Mouse (Mus musculus): Measurements from ENCODE around the gene Numa1. TPM values are rescaled to one million over a fixed set of nuclear protein-coding genes. Genes with fewer than 3 reads are reported as not detected.
A peak's percentile ranks its signal among the peaks of the same experiment; 100 is the strongest.
"Not testable (repeated sequence)": the region's sequence is repeated elsewhere in the genome, so short reads cannot be mapped to it uniquely, and the experiment has no call there.

The Numa1 gene
- polyA plus RNA-seq, 1 experiment from 2014 or later, result 41.7 TPM

DNA sequence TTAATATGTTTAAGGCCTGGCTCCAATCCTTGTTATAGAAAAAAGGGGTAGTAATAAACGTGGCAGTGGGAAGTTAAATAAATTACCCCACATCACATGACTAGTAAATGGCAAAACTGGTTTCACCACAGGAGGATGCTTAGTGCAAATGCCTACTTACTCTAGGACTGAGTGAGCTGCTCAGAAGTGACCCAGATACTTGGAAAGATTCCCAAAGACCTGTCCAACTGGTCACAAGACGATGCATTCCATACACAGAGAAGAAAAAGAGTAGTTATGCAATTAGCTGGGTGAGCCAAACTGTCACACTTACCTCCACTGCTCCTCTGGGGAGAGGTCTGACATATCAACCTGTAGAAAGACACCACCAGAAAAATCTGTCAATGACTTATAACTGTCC is 108.4 kb downstream of the Numa1 start:
- Histone ChIP-seq H3K9me3 (no peaks in the 10 kb centered on the region), H3K4me1 (no peaks in the 10 kb centered on the region), H3K4me3 (no peak overlapping the region), H3K4me2 (no peak overlapping the region), H3K27ac (replicated peaks) (no peak overlapping the region), H3K27me3 (replicated peaks) (no peaks in the 10 kb centered on the region), H3K36me3 (peaks cover 50% of the 10 kb centered on the region), H3K9ac (no peak overlapping the region)
- 73% methylated on average over 2 of the region's 2 CpGs for WGBS
- ATAC-seq (ENCODE audit: extremely low read depth, insufficient number of reproducible peaks, low FRiP score, low TSS enrichment), result no peak

DNA sequence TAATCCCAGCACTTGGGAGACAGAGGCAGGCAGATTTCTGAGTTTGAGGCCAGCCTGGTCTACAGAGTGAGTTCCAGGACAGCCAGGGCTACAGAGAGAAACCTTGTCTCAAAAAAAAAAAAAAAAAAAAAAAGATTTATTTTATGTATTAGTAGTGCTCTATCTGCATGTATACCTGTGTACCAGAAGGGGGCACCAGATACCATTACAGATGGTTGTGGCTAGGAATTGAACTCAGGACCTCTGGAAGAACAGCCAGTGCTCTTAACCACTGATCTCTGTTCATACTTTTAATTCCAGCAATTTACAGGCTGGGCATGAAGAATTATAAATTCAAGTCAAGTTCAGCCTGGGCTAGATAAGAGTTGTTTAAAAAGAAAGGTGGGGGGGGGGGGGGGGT is 114.6 kb downstream of the Numa1 start:
- H3K27ac ChIP-seq (replicated peaks); H3K27me3 ChIP-seq (replicated peaks); H3K4me1 ChIP-seq; ATAC-seq (ENCODE audit: extremely low read depth, insufficient number of reproducible peaks, low FRiP score, low TSS enrichment); H3K4me3 ChIP-seq; H3K9ac ChIP-seq; H3K9me3 ChIP-seq; H3K4me2 ChIP-seq: not testable (repeated sequence)
- peaks cover 26% of the 10 kb centered on the region for H3K36me3 ChIP-seq

DNA sequence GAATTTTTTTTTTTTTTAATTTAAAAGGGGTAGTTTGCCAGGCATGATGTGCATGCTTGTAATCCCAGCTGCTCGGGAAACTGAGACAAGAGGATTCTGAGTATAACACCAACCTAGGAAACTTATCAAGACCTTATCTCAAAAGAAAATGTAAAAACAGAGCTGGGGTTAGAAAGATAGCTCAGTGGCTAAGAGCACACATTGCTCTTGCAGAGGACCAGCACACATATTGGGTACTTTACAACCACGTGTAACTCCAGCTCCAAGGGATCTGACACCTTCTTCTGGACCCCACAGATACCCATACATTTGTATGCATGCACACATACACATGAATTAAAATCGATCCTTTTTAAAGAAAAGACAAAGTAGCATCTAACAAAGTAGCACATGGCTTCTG is 127.4 kb downstream of the Numa1 start:
- no peak overlapping the region for H3K9ac ChIP-seq
- ATAC-seq (ENCODE audit: extremely low read depth, insufficient number of reproducible peaks, low FRiP score, low TSS enrichment), result no peak
- WGBS, result 71% methylated on average over 3 of the region's 3 CpGs

DNA sequence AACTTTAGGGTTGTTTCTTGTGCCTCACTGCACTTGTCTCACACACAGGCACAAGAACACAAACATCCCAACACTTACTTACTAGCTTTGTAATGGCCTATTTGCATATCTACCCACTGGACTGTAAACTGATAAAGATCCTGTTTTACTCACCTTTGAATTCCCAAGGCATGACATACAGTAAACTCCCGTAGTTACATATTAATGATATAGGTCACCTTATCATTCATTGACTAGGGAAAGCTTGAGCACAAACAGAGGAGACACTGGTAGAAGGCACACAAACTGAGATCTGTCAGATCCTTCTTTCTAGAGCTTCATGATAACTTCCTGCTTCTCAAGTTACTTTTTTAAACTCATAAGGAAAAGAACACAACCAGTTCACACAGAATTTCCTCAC is 128.3 kb downstream of the Numa1 start:
- Histone ChIP-seq H3K4me3 (no peak overlapping the region), H3K36me3 (peaks cover 28% of the 10 kb centered on the region), H3K9ac (no peak overlapping the region), H3K27me3 (replicated peaks) (no peaks in the 10 kb centered on the region), H3K4me2 (no peak overlapping the region), H3K27ac (replicated peaks) (no peak overlapping the region), H3K4me1 (peaks cover 42% of the 10 kb centered on the region), H3K9me3 (no peaks in the 10 kb centered on the region)
- ATAC-seq (ENCODE audit: extremely low read depth, insufficient number of reproducible peaks, low FRiP score, low TSS enrichment), result no peak
- 67% methylated on average over 1 of the region's 1 CpGs for WGBS

More for the DNA sequence above, 127.4 kb downstream of the Numa1 start:
- peaks cover 34% of the 10 kb centered on the region for H3K36me3 ChIP-seq
- H3K4me2 ChIP-seq, result no peak overlapping the region
- H3K9me3 ChIP-seq, result no peaks in the 10 kb centered on the region
- peaks cover 39% of the 10 kb centered on the region for H3K4me1 ChIP-seq
- no peak overlapping the region for H3K4me3 ChIP-seq
- no peak overlapping the region for H3K27ac ChIP-seq (replicated peaks)
- no peaks in the 10 kb centered on the region for H3K27me3 ChIP-seq (replicated peaks)

DNA sequence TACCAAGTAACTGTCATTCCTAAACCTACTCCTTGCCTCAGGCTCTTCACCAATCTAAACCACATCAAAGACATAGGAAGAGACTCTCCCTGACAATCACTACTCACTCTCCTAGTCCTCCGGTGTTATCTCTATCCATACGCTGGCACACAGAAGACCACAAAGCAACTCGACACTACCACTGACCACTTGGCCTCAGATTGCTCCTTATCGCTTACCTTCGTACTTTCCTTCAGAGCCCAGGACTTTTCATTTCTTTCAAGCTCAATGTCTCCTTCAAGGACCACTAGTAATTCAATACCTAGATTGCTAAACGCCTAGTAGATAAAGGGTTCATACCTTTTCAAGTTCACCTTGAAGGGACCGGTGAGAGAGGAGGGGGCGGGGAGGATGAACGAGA is 130.0 kb downstream of the Numa1 start:
- no peak overlapping the region for H3K27ac ChIP-seq (replicated peaks)
- H3K4me1 ChIP-seq, result peaks cover 32% of the 10 kb centered on the region
- H3K9ac ChIP-seq, result peak overlapping the region; percentile 87
- ATAC-seq (ENCODE audit: extremely low read depth, insufficient number of reproducible peaks, low FRiP score, low TSS enrichment), result no peak
- WGBS, result 39% methylated on average over 9 of the region's 9 CpGs
- no peaks in the 10 kb centered on the region for H3K9me3 ChIP-seq
- H3K36me3 ChIP-seq, result peaks cover 31% of the 10 kb centered on the region
- peak overlapping the region; percentile 86 for H3K4me2 ChIP-seq
- H3K4me3 ChIP-seq, result peak overlapping the region; percentile 86
- no peaks in the 10 kb centered on the region for H3K27me3 ChIP-seq (replicated peaks)

Other genes starting within 250 kb of the Numa1 start
- 0.11 and 0.32 TPM in 2 replicates for gene Phox2a, start 115.8 kb upstream of the Numa1 start, polyA plus RNA-seq (2015; fragmentation: Nextera tagmentation; extraction: Ambion mirVana)
- 44.9 and 56.3 TPM in 2 replicates for gene Inppl1, start 95.9 kb upstream of the Numa1 start, polyA plus RNA-seq (2015; fragmentation: Nextera tagmentation; extraction: Ambion mirVana)
- 1.6 and 1.8 TPM in 2 replicates for gene Folr2, start 76.9 kb upstream of the Numa1 start, polyA plus RNA-seq (2015; fragmentation: Nextera tagmentation; extraction: Ambion mirVana)
- 61.7 and 64.4 TPM in 2 replicates for gene Anapc15, start 70.4 kb upstream of the Numa1 start, polyA plus RNA-seq (2015; fragmentation: Nextera tagmentation; extraction: Ambion mirVana)
- gene Folr1, start 63.3 kb upstream of the Numa1 start, polyA plus RNA-seq (2015; fragmentation: Nextera tagmentation; extraction: Ambion mirVana), result 4.7 and 6.4 TPM in 2 replicates
- 140 and 155 TPM in 2 replicates for gene Lamtor1, start 28.2 kb upstream of the Numa1 start, polyA plus RNA-seq (2015; fragmentation: Nextera tagmentation; extraction: Ambion mirVana)
- gene Tomt, start 27.8 kb upstream of the Numa1 start, polyA plus RNA-seq (2015; fragmentation: Nextera tagmentation; extraction: Ambion mirVana), result 0.10 and 0.27 TPM in 2 replicates
- gene Lrrc51, start 216 bp upstream of the Numa1 start, polyA plus RNA-seq (2015; fragmentation: Nextera tagmentation; extraction: Ambion mirVana), result 4.1 and 5.1 TPM in 2 replicates
- 1.5 and 1.9 TPM in 2 replicates for gene Il18bp, start 84.6 kb downstream of the Numa1 start, polyA plus RNA-seq (2015; fragmentation: Nextera tagmentation; extraction: Ambion mirVana)
- gene Rnf121, start 131.4 kb downstream of the Numa1 start, polyA plus RNA-seq (2015; fragmentation: Nextera tagmentation; extraction: Ambion mirVana), result 17.0 and 17.2 TPM in 2 replicates
- gene Xndc1, start 131.4 kb downstream of the Numa1 start, polyA plus RNA-seq (2015; fragmentation: Nextera tagmentation; extraction: Ambion mirVana), result 19.3 and 25.2 TPM in 2 replicates
- gene Xntrpc, start 131.6 kb downstream of the Numa1 start, polyA plus RNA-seq (2015; fragmentation: Nextera tagmentation; extraction: Ambion mirVana), result 0.91 and 1.0 TPM in 2 replicates
- not detected in 2 replicates for gene Trpc2, start 149.0 kb downstream of the Numa1 start, polyA plus RNA-seq (2015; fragmentation: Nextera tagmentation; extraction: Ambion mirVana)
- 3.5 and 4.7 TPM in 2 replicates for gene Art1, start 167.6 kb downstream of the Numa1 start, polyA plus RNA-seq (2015; fragmentation: Nextera tagmentation; extraction: Ambion mirVana)
- gene Art5, start 175.4 kb downstream of the Numa1 start, polyA plus RNA-seq (2015; fragmentation: Nextera tagmentation; extraction: Ambion mirVana), result 0.83 and 1.5 TPM in 2 replicates
- gene Chrna10, start 182.7 kb downstream of the Numa1 start, polyA plus RNA-seq (2015; fragmentation: Nextera tagmentation; extraction: Ambion mirVana), result 0.06 and 0.11 TPM in 2 replicates